Mouse (Mus musculus) E14TG2a.4 (cell line): ENCODE results near the gene Rerg.

Experiments
- CTCF ChIP-seq: conservative IDR thresholded peaks from 2 replicates; pipeline ENCODE4 v1.5.1; 2014; ENCODE audit warnings: low read length
- NANOG ChIP-seq: IDR thresholded peaks from 2 replicates; pipeline ENCODE4 v1.6.1; 2014; ENCODE audit warnings: borderline replicate concordance, low read length, mixed read lengths
- POU5F1 ChIP-seq: IDR thresholded peaks from 2 replicates; pipeline ENCODE4 v1.6.1; 2014; ENCODE audit warnings: low read length, borderline replicate concordance

DNA sequence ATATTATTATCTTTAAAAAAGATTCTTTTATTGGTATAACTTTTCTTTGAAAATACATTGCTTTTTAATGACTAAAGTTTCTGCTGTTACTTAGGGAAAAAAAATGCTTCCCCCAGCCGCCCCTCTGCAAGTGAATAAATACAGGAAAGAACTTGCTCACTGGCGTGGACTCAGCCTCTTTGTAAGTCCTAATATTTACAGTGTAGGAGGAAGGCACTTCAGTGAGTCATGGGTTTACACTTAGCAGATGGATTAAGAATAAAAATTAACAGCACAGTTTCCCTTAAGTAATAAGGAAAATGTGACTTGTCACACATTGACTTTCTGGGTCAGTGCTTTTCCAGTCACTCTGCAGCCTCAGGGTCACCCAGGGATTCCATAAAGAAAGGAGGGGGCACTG lies 70.0 kb downstream of the Rerg start:
- TF ChIP-seq CTCF (no peak), POU5F1 (no peak), NANOG (no peak)
